Mouse (Mus musculus) erythroblast, adult 5-6 weeks (primary cell): Measurements from ENCODE around the gene Crtc1. TPM values are rescaled to one million over a fixed set of nuclear protein-coding genes. Genes with fewer than 3 reads are reported as not detected.

Source experiments
- ATAC-seq: replicated peaks from 2 replicates; pipeline ENCODE4 v1.8.0; 2016; ENCODE audit warnings: moderate number of reproducible peaks, mild to moderate bottlenecking, moderate TSS enrichment, inconsistent platforms; ENCODE audit not compliant: poor library complexity, low FRiP score, severe bottlenecking
- total RNA-seq, 2 experiments: library from RNA; stranded (forward) in 1 of 2; stranded (reverse) in 1 of 2; fragments of 150-400 nt in 1 of 2; fragments of 200-764, 138-1000 nt in 1 of 2; gene quantifications; 2 replicates each; pipeline versions ENCODE4 v1.2.3 to v1.2.4; 2015 to 2017; ENCODE audit warnings: low replicate concordance in 2 of 2

Crtc1 gene
- total RNA-seq, 2 experiments from 2014 or later = 1.7 to 4.2 TPM

DNA sequence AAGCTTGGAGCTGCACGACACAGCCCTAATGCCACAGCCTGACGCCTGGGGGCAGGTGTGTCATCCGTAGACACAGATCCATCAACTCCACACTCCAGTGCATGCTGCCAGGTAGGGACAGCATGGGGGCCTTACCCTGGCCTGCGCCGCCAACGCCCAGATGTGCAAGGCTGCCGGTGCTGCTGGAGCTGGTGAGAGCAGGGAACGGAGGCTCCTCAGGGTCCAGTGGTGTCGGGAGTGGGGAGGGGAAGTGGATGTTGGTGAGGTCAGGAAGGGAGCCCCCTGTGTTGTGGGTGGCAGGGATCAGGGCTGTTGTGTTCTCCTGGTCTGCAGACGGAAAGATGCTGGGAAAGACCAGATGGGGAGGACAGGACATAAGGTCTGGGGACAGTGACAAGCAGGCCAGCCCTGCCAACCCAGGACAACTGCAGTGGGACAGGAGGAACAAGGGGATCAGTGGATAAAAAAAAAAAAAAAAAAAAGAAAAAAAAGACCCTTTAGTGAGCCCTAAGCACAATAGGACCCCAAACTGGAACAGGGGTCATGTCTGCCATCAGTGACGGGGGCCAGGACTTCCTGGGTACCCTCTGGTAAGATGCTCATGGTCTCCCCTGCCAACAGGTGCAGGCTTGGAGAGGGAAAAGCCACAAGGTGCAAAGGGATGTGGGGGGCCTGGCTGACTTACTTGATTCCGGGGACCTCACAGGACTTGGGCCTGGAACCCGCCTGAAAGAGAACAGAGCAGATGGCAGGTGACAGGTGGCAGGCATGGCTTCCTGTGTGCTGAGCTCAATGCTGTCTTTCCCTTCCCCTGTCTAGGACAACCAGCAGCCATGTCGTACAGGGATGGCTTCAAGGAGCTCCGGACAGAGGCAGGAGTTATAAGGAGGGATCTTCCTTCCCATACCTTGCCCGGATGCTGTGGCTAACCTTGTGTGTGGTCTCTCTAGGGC lies 41.5 kb downstream of the Crtc1 start:
- no peak for ATAC-seq

DNA sequence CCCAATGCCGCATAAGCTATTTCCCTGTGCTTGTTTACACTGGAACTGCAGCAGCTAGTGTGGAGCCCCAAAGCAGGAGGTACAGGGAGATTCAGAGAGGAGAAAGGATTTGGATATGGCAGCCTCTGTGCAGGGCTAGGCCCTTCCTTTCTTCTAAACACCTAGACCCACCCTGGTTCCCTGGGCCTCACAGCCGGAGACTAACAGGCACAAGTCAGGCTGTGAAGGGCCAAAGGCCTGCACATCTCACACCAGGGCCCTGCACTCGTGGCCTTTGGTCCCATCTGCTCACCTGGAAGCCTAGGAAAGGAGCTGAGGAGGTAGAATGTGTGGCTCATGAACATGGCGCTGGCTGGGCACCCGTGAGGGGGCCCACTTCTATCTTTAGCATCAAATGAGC lies 43.2 kb downstream of the Crtc1 start:
- ATAC-seq = no peak

DNA sequence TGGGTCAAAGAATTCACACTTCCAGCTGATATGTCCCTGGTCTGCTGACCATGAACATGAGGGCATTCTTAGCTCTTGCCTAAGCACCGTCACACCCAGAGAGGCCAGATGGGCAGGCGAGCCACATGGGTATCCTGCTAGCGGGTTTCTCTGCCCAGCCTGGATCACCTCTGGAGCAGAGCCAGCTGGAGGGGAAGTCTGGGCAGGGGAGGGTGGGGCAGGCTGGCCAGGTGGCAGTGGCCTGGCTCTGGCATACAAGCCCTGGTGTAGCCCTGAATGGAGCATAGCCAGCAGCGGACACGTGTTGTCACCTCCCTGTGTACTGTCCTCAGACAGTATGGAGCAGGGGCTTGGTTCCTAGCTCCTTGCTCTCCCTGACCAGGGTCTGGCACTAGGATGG lies 43.7 kb downstream of the Crtc1 start:
- no peak for ATAC-seq

DNA sequence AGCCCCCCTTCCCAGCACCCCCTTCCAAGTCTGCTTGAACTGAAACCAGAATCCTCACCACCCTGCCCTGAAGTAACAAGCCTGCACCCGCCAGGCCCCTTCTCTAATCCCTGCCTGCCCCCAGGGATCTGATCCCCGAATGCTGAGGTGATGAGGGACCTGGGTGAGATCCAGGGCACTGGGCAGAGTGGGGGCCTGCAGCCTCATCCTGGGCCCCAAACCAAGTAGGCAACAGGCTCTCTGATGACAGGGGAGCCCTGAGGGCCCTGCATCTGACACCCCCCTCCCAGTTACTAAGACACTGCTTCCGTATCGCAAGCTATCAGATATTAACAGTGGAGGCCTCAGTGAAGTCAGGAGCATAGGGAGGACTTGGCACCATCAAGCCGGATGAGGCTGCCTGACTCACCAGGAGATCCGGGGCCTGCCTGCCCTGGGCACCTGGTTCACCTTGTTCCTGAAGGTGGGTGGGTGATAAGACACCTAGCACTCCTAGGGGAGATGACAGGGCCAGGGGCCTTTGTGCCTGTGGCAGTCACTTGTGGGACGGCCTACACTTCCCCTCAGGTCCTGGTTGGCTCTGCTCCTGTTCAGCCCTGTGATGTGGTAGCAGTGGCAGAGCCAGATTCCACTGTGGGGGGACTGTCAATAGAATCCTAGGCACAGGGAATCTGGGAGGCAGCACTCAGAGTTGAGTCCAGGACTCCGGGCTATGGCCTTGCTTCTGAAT lies 44.9 kb downstream of the Crtc1 start:
- no peak for ATAC-seq

DNA sequence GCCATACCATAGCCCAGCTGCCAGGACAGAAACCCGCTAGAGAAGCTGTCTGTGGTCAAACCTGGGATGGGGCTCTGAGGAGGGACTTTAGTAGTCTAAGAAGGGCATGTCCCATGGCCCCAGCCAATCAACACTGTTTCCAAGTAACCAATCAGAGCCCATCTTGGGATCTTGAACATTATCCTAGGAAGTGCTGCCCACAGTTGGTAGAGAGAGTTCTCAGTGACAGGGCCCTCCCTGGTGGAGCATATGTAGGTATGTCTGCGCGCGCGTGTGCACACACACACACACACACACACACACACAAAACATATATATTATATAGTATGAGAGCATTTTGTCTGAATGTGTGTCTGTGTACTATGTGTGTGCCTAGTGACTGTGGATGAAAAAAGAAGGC lies 46.3 kb downstream of the Crtc1 start:
- no peak for ATAC-seq

DNA sequence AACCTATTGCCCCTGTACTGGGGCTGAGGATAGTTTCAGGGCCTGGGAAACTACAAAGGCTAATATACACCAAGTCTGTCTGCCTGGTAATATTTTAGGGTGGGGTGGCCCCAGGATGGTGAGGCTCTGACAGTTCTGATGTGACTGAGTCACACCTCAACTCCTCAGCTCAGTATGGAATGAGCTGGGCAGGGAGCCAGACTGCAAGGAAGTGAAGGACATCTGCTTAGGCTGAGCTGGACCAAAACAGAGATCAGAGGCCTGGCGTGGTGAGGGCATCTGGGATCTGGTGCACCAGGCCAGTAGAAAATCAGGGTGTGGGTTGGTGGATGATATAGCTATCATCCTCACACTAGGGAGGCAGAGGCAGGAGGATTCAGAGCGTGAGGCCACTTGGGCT lies 49.7 kb downstream of the Crtc1 start:
- ATAC-seq = no peak

DNA sequence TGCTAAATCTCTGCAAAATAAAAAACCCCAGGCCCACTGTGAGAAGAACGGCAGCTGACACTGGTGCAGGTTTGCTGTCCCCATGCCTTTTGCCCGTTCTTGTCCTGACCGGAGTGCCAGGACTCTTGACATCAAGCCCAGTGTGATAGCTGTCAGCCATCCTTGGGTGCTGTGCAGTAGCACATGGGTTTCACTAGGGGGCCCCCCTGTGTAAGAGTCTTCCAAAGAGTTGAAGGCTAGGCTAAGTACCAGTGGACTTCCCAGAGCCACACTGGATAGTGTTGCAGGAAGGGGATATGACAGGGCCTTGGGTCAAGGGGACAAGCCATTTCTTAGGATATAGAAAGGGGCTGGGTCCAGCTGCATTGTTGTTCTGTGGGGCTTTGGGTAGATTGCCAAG lies 56.1 kb downstream of the Crtc1 start:
- ATAC-seq = peak; percentile 79

DNA sequence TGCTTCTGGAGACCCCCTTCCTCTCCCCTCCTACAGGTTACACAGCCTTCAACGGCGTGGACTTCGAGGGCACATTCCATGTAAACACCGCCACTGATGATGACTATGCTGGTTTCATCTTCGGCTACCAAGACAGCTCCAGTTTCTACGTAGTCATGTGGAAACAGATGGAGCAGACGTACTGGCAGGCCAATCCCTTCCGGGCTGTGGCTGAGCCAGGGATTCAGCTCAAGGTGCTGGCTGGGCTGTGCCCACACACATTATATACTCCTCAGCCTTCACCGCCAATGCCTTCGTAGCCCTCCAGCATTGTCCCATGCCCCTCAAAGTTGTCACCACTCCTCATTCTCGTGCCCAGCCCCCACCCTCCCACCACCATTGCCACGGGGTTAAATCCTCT lies 59.3 kb downstream of the Crtc1 start:
- no peak for ATAC-seq

DNA sequence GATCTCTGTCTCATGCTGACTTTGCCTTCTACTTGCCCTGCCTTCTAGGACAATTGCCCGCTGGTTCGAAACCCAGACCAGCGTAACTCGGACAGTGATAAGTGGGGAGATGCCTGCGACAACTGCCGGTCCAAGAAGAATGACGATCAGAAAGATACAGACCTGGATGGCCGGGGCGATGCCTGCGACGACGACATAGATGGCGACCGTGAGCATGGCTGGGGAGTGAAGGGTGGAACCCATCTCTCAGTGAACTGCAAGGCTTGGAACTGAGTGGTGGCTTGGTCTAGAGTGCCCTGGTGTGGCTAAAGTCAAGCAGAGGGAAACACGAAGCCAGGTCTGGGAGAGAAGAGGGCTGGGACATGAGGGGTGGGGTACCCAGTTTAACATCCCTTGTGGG lies 62.3 kb downstream of the Crtc1 start:
- ATAC-seq = no peak

DNA sequence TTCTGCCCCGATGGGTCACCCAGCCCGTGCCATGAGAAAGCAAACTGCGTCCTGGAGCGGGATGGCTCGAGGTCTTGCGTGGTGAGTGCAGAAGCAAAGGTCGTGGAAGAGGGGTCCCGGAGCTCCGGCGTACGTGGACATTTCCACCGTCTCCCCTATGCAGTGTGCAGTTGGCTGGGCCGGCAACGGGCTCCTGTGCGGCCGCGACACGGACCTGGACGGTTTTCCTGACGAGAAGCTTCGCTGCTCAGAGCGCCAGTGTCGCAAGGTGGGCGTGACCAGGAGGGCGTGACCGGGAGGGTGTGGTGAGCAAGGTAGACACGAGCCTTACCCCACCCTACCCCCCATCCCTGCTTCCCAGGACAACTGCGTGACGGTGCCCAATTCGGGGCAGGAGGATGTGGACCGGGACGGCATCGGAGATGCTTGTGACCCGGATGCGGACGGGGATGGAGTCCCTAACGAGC lies 63.1 kb downstream of the Crtc1 start:
- no peak for ATAC-seq

DNA sequence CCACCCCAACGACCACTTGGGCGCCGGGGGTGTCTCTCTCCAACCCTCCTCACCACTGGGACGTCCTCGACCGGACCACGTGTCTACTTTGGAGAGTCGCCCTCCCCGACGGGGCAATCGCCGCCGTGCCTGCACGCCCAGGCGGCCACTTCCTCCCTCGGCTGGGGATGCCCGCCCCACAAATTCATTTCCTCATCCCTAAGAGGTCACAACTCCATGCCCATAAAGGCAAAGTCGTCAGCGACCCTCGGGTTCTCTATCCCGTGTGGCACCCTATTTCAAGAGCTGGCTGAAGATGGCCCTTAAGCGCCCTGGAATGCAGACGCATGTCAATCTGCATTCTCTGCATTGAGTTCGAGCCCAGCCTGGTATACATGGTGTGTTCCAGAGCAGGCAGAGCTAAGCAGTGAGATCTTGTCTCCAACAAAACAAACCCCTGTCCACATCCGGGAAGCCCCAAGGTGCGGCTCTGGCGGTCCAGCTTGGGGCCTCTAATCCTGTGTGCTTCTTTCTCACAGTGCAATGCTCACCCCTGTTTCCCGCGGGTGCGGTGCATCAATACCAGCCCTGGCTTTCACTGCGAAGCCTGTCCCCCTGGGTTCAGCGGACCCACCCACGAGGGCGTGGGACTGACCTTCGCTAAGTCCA lies 64.0 kb downstream of the Crtc1 start:
- ATAC-seq = no peak

DNA sequence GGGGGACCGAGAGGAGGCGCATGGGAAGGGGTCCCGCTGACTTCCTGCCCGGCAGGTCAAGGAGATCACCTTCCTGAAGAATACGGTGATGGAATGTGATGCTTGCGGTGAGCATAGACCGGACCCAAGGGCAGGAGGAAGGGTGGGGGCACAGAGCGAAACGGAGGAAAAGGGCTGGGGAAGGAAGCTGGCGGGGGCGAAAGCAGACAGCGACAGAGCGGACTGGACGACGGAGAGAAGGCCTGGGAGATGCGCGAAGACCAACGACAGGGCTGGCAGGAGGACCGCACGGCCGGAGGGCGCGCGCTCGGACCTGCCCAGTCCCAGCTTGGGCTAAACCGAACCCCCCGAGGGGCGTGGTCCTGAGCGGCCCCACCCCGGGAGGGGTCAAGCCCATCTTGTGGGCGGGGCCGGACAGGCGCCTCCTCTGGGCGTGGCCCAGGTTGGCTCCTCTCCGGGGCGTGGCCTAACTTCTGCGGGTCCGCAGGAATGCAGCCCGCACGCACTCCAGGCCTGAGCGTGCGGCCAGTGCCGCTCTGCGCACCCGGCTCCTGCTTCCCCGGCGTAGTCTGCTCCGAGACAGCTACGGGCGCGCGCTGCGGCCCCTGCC lies 65.0 kb downstream of the Crtc1 start:
- ATAC-seq = peak; percentile 36

DNA sequence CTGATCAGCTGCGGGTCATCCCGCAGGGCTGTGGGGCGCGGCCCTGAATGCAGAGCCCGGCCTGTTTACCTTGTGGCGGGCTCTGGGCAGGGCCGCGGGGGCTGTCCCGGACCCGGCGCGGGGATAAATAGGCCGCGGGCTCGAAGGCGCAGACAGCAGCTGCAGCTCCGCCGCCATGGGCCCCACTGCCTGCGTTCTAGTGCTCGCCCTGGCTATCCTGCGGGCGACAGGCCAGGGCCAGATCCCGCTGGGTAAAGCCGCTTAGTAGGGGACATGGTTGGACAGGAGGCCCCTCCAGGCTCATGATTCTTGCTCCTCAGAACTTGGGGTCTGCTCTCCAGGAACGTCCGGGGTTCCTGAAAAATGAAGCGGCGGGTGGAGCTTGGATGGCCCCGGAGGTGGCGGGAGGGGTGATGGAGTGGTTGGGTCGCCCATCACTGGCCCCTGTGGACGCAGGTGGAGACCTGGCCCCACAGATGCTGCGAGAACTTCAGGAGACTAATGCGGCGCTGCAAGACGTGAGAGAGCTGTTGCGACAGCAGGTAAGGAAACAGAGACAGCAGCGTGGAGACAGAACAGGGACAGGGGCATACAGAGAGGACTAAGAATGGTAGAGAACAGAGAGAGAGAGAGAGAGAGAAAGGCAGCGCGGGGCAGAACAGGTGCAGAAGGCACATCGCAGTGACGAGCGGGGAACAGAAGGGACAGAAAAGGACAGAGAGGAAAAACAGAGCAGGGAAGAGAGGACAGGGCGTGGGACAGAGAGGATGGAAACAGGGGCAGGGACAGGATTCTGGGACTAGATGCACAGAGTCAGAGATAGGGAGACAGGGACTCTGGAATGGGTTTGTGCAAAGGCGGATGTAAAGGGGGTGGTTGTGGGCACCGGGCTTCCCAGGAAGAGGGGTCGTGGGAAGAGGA lies 65.7 kb downstream of the Crtc1 start, which contains the start of gene Comp:
Gene Comp (plus strand): TSS at position 162 of the 921 bp plus-strand sequence.
- no peak for ATAC-seq

DNA sequence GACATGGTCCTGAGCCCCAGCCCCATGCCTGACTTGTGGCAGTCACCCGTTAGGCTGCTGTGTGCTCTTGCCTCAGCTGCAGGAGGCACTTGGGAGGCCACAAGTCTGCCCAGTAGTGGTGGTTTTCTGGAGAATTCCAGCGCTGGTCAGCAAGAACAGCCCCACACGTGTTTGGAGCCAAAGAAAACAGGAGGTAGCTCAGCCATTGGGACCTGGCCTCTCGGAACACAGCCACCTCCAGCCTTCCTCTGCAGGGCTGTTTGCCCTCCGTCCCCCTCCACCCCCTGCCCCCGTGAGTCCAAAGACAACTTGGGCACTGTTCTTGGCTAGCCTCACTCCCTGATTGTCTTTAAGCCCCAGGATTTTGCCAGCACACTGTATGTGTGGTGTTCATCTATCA lies 67.4 kb downstream of the Crtc1 start:
- no peak for ATAC-seq

DNA sequence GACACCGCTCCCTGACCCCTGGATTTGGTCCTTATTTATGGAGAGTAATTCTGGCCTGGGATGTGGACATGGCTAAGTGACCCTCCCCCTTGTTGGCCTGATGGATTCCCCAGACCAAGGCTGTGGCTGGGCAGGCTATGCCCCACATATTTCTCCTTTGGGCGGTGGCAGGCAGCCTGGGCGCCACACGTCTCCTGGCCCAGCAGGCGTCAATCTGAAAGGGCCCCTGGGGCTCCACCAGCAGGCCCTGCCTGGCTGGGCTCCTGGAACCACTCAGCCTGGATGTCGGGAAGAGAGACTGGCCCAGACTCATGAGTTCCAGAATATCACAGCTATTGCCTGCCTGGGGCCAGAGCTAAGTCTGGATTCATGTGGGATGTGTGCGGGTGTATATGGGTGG lies 68.9 kb downstream of the Crtc1 start:
- ATAC-seq = no peak

DNA sequence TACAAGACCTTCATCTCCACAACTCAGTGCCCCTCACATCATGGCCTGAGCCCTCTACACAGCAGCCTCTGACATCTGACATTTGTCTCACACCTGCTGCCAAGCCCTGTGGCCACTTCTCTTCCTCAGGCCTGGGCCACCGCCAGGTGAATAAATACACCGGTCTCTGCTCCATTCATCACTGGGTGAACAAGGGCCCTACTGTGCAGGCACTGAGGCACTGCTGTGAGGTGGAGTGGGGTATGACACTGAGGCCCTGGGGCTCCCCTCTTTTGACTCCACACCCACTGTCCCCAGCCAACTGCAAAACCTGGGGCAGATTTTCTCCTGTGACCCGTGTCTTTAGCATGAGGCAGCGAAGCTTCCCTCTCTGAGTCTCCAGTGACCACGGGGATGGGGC lies 72.8 kb downstream of the Crtc1 start:
- no peak for ATAC-seq

DNA sequence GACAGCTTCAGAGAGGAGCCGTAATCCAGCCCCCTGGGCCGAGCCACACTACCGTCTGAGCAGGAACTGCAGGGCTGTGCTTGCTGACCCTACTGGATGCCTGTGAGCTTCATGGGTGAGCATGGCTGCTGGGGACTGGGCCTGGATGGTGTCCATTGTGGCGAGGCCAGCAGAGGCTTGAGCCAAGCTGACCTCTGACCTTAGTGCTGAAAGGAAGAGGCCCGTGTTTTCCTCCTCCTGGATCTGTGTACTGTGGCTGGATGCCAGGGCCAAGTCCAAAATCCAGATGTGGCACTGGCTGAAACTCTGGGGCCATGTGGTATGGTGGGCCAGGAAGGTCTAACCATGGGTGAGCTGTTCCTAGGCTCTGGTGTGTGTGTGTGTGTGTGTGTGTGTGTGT lies 75.3 kb downstream of the Crtc1 start:
- no peak for ATAC-seq

DNA sequence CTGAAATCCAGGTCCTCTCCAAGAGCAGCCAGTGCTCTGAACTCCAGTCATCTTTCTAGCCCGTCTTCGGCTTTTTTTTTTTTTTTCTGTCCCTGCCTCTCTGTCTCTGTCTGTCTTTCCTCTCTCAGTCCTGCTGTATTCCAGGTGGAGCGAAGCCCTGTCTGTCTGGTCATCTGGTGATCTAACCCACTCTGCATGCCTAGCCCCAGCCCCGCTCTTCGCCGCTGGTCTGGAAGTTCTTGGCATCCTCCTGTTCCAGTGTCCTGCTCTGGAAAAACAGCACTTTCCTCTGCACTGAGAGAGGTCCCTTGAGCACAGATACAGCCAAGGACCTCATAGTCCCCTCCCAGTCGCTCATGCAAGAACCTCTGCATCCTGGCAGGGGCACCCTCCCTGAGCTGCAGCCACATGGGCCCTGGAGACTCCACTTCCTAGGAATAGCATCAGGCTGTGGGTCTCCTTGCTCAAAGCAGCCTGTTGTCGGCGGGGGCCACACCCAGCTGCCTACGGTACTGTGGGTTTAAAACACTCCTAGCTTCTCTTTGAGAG lies 77.8 kb downstream of the Crtc1 start:
- ATAC-seq = no peak

DNA sequence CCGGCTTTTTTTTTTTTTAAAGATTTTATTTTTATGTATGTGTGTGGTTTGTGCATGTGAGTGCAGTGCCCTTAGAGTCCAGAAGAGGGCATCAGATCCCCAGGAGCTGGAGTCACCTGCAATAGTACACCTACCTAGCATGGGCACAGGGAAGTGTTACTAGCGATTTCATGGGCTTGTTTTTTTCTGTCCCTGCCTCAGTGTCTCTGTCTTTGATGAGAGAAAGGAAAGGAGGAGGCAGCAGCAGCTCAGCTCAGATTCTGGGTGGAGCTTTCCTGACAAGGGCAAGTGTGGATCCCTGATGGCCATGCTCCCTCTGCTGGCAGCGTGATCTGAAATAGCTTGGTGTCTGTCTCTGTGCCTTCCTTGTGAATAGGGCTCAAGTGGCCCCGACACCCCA lies 78.6 kb downstream of the Crtc1 start:
- ATAC-seq = peak; percentile 64
